Mouse (Mus musculus) limb, embryonic 12.5 days (tissue): ENCODE data around the gene Gbp4. TPM values are rescaled to one million over a fixed set of nuclear protein-coding genes. Genes with fewer than 3 reads are reported as not detected.
"Not testable (repeated sequence)": the region's sequence is repeated elsewhere in the genome, so short reads cannot be mapped to it uniquely, and the experiment has no call there.

Experiments used
- ATAC-seq: fragments of 200-750 bp; cut with Nextera tagmentation; 2 replicates; pipeline ENCODE4 v1.8.0; 2017; ENCODE audit warnings: low read depth, moderate TSS enrichment; ENCODE audit not compliant: insufficient number of reproducible peaks, insufficient read depth, low FRiP score, low TSS enrichment
- H3K27ac ChIP-seq: fragments of 300-500 bp; sonication (generic); 2 replicates; pipeline ENCODE4 v1.5.1; 2016; ENCODE audit warnings: mild to moderate bottlenecking, moderate library complexity
- H3K27me3 ChIP-seq: fragments of 300-500 bp; sonication (generic); 2 replicates; pipeline ENCODE4 v1.6.1; 2016; ENCODE audit warnings: mild to moderate bottlenecking, moderate library complexity
- H3K36me3 ChIP-seq: fragments of 300-500 bp; sonication (generic); 2 replicates; pipeline ENCODE4 v1.6.1; 2016; ENCODE audit warnings: mild to moderate bottlenecking, moderate library complexity
- H3K4me1 ChIP-seq: fragments of 300-500 bp; sonication (generic); replicated peaks from 2 replicates; pipeline ENCODE4 v1.6.1; 2016
- H3K4me2 ChIP-seq: fragments of 300-500 bp; sonication (generic); 2 replicates; pipeline ENCODE4 v1.6.1; 2016; ENCODE audit warnings: mild to moderate bottlenecking, moderate library complexity
- H3K4me3 ChIP-seq: fragments of 300-500 bp; sonication (generic); replicated peaks from 2 replicates; pipeline ENCODE4 v1.5.1; 2016; ENCODE audit warnings: mild to moderate bottlenecking
- H3K9ac ChIP-seq: fragments of 300-500 bp; sonication (generic); replicated peaks from 2 replicates; pipeline ENCODE4 v1.6.1; 2016; ENCODE audit warnings: mild to moderate bottlenecking, moderate library complexity
- H3K9me3 ChIP-seq: fragments of 300-500 bp; sonication (generic); 2 replicates; pipeline ENCODE4 v1.6.1; 2016; ENCODE audit warnings: mild to moderate bottlenecking, moderate library complexity
- WGBS: fragments of 180-500 bp; shearing (Covaris S2); methylation state at CpG from one replicate; pipeline ENCODE4 v1.1.7; 2016; 5-methylcytosine and 5-hydroxymethylcytosine counted together
- polyA plus RNA-seq: library from polyadenylated mRNA; unstranded; fragments of >200 nt; fragmentation: Nextera tagmentation; extraction: Ambion mirVana; gene quantifications from 2 replicates; pipeline ENCODE4 v1.2.1, GENCODE M21; 2016

Gene Gbp4
- 0.21 and 0.49 TPM in 2 replicates for polyA plus RNA-seq

DNA sequence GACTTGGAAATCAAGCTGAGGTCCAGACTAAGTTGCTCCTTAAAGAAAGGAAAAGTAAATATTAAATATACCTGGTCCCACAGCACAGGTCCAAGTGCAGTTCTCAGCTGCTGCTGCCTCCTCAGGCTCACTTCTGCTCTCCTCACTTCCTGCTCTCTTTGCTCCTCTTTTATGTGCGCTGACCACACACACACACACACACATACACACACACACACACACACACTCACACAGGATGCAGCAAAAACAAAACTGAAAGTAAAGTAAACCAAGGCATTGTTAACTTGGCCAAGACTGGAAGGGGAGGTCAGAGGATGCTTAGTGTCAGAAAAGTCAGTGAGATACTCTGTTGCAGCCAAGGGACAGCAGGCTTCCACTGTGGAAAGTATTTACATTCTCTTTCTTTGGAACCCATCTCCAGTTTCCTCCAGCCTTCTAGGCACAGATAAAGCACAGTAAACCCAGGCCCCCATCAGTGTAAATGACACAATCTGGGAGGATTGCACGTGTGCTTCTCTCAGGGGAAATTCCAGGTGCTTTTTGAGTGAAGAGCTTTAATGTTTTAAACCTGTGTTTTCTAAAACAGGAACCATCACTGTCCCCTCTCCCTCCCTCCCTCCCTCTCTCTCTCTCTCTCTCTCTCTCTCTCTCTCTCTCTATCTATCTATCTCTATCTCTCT, at the start of gene Gbp4, which contains the start of the genes Gbp9 and Gbp8:
Gbp4 (minus strand) TSS at position 178 of the 680 bp plus-strand sequence.
Gbp9 (minus strand) TSS at position 131 of the 680 bp plus-strand sequence.
Gbp8 (minus strand) TSS at position 132 of the 680 bp plus-strand sequence.
- not testable (repeated sequence) for H3K36me3 ChIP-seq, H3K9ac ChIP-seq, H3K27me3 ChIP-seq, H3K4me2 ChIP-seq, ATAC-seq, H3K4me1 ChIP-seq, H3K9me3 ChIP-seq, H3K4me3 ChIP-seq, H3K27ac ChIP-seq
- WGBS: 26% methylated on average over 2 of the region's 2 CpGs

DNA sequence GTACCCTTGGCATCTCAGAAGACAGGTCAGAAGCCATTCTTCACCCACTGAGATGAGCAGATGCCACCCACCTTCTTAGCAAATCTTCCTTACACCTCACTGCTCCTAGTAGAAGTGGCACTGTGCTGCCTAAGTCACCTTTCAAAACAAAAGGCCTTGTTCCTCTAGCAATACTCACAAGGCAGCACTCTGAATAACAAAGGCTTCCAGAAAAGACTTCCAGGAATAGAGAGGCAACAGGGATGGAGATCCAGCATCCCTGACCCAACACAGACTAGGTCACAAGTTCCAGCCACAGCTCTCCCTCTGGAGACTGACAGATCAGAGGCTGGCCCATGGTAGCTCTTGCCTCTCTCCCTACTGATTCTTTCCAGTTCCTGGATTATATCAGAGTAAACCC, 42.1 kb upstream of the Gbp4 start:
- no peaks in the 10 kb centered on the region for H3K4me1 ChIP-seq
- no peaks in the 10 kb centered on the region for H3K9me3 ChIP-seq
- H3K27me3 ChIP-seq: no peaks in the 10 kb centered on the region
- H3K4me2 ChIP-seq: no peak overlapping the region
- no peak overlapping the region for H3K9ac ChIP-seq
- no peak overlapping the region for H3K27ac ChIP-seq
- ATAC-seq: no peak
- no peak overlapping the region for H3K4me3 ChIP-seq
- H3K36me3 ChIP-seq: no peaks in the 10 kb centered on the region

- WGBS: 88% methylated on average over 5 of the region's 5 CpGs
- no peak overlapping the region for H3K27ac ChIP-seq
Measured at GRCm38 (mm10) chr5:105156582-105156981, 17.2 kb upstream of the Gbp4 start.

DNA sequence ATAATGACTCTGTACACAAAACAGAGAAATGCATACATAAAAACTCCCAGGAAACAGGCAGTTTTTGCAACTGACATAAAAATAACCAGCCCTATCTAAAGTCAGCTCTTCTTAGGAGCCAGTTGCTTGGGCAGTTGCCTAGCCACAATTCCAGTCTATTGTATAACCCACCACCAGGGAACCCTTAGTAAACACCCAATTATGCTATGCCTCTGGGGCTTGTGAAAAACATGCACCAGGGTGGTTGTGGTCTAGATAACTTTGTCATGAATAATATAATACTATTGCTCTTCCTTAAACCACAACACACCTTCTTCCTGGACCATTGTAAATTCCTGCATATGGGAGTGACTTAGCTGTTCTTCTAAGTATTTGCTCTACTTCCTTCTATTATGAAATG, 14.7 kb upstream of the Gbp4 start:
- no peak for ATAC-seq
- H3K9ac ChIP-seq: no peak overlapping the region
- no peaks in the 10 kb centered on the region for H3K27me3 ChIP-seq
- no peak overlapping the region for H3K4me3 ChIP-seq
- no peaks in the 10 kb centered on the region for H3K36me3 ChIP-seq
- H3K9me3 ChIP-seq: no peaks in the 10 kb centered on the region
- H3K4me1 ChIP-seq: no peaks in the 10 kb centered on the region
- H3K27ac ChIP-seq: no peak overlapping the region
- H3K4me2 ChIP-seq: no peak overlapping the region

More at GRCm38 (mm10) chr5:105156582-105156981, 17.2 kb upstream of the Gbp4 start:
- Histone ChIP-seq H3K9me3 (no peaks in the 10 kb centered on the region), H3K9ac (no peak overlapping the region), H3K4me3 (no peak overlapping the region), H3K4me2 (no peak overlapping the region), H3K27me3 (no peaks in the 10 kb centered on the region), H3K4me1 (no peaks in the 10 kb centered on the region), H3K36me3 (no peaks in the 10 kb centered on the region)
- ATAC-seq: no peak

- H3K4me3 ChIP-seq, H3K4me1 ChIP-seq, H3K36me3 ChIP-seq, H3K27me3 ChIP-seq, ATAC-seq, H3K4me2 ChIP-seq, H3K9ac ChIP-seq, H3K27ac ChIP-seq, H3K9me3 ChIP-seq: not testable (repeated sequence)
- 69% methylated on average over 2 of the region's 2 CpGs for WGBS
Measured at GRCm38 (mm10) chr5:105148062-105148461, 8.7 kb upstream of the Gbp4 start.

- Histone ChIP-seq H3K27ac (no peak overlapping the region), H3K4me1 (no peaks in the 10 kb centered on the region), H3K4me3 (no peak overlapping the region), H3K4me2 (no peak overlapping the region), H3K36me3 (no peaks in the 10 kb centered on the region), H3K27me3 (no peaks in the 10 kb centered on the region), H3K9ac (no peak overlapping the region), H3K9me3 (no peaks in the 10 kb centered on the region)
- ATAC-seq: no peak
Measured at GRCm38 (mm10) chr5:105146447-105146846, 7.1 kb upstream of the Gbp4 start.

GRCm38 (mm10) chr5:105145731-105146130, 6.3 kb upstream of the Gbp4 start:
- H3K36me3 ChIP-seq, H3K4me1 ChIP-seq, H3K9me3 ChIP-seq, H3K27ac ChIP-seq, H3K4me2 ChIP-seq, H3K27me3 ChIP-seq, H3K9ac ChIP-seq, ATAC-seq, H3K4me3 ChIP-seq: not testable (repeated sequence)
- 62% methylated on average over 3 of the region's 3 CpGs for WGBS

DNA sequence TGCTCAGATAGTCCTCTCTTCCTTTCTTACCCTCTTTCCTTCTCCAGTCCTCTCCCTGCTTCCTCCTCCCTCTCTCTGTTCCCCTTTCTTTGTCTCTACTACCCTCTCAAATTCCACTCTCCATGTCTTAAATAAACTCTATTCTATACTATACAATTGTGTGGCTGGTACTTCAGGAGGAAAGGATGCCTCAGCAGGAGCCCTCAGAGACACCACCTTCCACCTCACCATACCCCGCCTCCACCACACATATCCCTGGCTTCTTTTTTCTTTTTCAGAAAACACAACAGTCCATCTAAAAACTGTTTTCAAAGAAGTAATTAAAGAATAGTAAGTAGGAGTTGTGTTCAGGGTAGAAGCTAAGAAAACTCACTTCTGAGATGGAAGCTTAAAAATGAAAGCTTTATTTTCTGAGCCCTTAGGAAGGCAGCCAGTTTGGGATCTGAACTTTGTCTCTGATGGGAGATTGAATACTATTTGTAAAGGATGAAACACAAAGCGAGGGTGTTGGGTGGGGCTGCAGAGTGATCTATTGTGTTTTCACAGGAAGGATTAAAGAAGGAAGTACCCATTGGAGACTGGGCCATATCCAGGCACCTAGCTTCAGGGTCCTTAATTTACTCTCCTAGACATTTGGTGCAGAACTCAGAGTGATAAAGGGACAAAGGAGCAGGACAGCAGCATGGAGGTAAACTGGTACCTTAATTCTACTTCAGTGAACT, 864 bp upstream of the Gbp4 start:
- not testable (repeated sequence) for H3K36me3 ChIP-seq, H3K27me3 ChIP-seq, H3K4me2 ChIP-seq, H3K27ac ChIP-seq, H3K4me1 ChIP-seq, H3K4me3 ChIP-seq, H3K9me3 ChIP-seq, H3K9ac ChIP-seq, ATAC-seq
- 65% methylated on average over 2 of the region's 2 CpGs for WGBS

- H3K4me3 ChIP-seq: no peak overlapping the region
- no peaks in the 10 kb centered on the region for H3K27me3 ChIP-seq
- no peak for ATAC-seq
- no peak overlapping the region for H3K4me2 ChIP-seq
- H3K9me3 ChIP-seq: no peaks in the 10 kb centered on the region
- 86% methylated on average over 1 of the region's 1 CpGs for WGBS
- no peak overlapping the region for H3K9ac ChIP-seq
- no peaks in the 10 kb centered on the region for H3K36me3 ChIP-seq
- H3K27ac ChIP-seq: no peak overlapping the region
- H3K4me1 ChIP-seq: no peaks in the 10 kb centered on the region
Measured at GRCm38 (mm10) chr5:105138906-105139305, 480 bp downstream of the Gbp4 start.

- H3K9me3 ChIP-seq: not testable (repeated sequence)
- 87% methylated on average over 3 of the region's 3 CpGs for WGBS
Measured at GRCm38 (mm10) chr5:105136706-105137304, 2.6 kb downstream of the Gbp4 start.

DNA sequence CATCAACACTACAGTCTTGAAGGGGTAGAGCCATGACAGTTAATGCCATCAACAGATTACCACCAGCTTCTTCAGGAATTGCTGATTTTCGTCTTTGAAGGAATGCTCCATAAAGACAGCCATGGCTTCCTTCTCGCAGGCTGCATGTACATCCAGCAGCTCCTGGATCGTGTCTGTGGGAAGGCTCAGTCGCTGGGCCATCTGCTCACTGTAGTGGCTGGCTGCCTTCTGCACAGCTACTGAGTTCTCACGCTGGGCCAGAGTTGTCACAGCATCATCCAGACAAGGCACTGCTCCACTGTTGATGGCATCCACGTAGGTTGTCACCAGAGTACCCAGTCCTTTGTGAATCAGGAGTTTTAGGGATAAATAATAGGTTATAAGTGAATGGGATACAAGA, 17.7 kb downstream of the Gbp4 start:
- H3K4me3 ChIP-seq, H3K27ac ChIP-seq, H3K4me1 ChIP-seq, H3K27me3 ChIP-seq, H3K9me3 ChIP-seq, H3K36me3 ChIP-seq, ATAC-seq, H3K9ac ChIP-seq, H3K4me2 ChIP-seq: not testable (repeated sequence)
- WGBS: 73% methylated on average over 6 of the region's 6 CpGs

More at GRCm38 (mm10) chr5:105136706-105137304, 2.6 kb downstream of the Gbp4 start:
- H3K27ac ChIP-seq, H3K4me1 ChIP-seq, H3K4me2 ChIP-seq, H3K27me3 ChIP-seq, H3K36me3 ChIP-seq, ATAC-seq, H3K9ac ChIP-seq, H3K4me3 ChIP-seq: not testable (repeated sequence)
